Mouse (Mus musculus): ENCODE results near the gene Gpx1.

DNA sequence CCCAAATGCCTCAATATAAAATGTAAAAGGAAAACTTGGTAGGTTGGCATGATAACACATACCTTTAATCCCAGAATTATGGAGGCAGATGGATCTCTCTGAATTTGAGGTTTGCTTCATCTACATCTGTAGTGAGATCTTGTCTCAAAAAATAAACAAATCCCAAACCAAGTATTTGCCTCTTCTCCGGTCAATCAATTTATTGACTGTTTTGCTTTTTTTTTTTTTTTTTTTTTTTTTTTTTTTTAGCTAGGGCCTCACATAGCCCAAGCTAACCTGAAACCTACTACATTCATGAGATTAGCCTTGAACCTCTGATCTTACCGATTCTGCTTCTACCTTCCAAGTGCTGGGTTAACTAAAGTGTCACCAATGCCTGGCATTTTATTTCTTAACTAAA, 49.4 kb upstream of the Gpx1 start:
- TF ChIP-seq CTCF (IDR thresholded peaks at IDR 0.05; ENCODE audit: borderline replicate concordance, extremely low read depth, insufficient read depth, insufficient read length) (no peak), POLR2A (IDR thresholded peaks at IDR 0.05; ENCODE audit: borderline replicate concordance, extremely low read depth, insufficient read depth, insufficient read length, poor library complexity, severe bottlenecking) (no peak)

Measured in brain, embryonic 14.5 days (tissue).